Mouse (Mus musculus): ENCODE results near the gene Mertk. TPM values are rescaled to one million over a fixed set of nuclear protein-coding genes. Genes with fewer than 3 reads are reported as not detected.

Gene Mertk
- polyA plus RNA-seq, 1 experiment from 2014 or later, result 3.6 TPM

GRCm38 (mm10) chr2:128698140-128698692 lies 540 bp upstream of the Mertk start:
- Histone ChIP-seq H3K9ac (peak overlapping the region; percentile 66; the same call in 1 of the 2 replicates), H3K4me3 (peak overlapping the region; percentile 58), H3K27me3 (replicated peaks) (peaks cover 50% of the 10 kb centered on the region), H3K9me3 (replicated peaks) (no peaks in the 10 kb centered on the region), H3K4me1 (peaks cover 10% of the 10 kb centered on the region), H3K27ac (no peak overlapping the region), H3K36me3 (no peaks in the 10 kb centered on the region), H3K4me2 (peak overlapping the region; percentile 67)
- ATAC-seq, result peak; percentile 74
- 1% methylated on average over 14 of the region's 14 CpGs for WGBS (ENCODE audit: insufficient replicate concordance)

GRCm38 (mm10) chr2:128699201-128699885 lies 587 bp downstream of the Mertk start:
- Histone ChIP-seq H3K4me2 (peak overlapping the region; percentile 67), H3K4me3 (peak overlapping the region; percentile 58), H3K4me1 (peaks cover 10% of the 10 kb centered on the region), H3K9ac (peak overlapping the region; percentile 66), H3K27me3 (replicated peaks) (peaks cover 50% of the 10 kb centered on the region), H3K9me3 (replicated peaks) (no peaks in the 10 kb centered on the region), H3K36me3 (no peaks in the 10 kb centered on the region), H3K27ac (peak overlapping the region; percentile 69)
- peak; percentile 27; the same call in 1 of the 2 replicates for ATAC-seq
- WGBS (ENCODE audit: insufficient replicate concordance), result 3% methylated on average over 24 of the region's 24 CpGs

- H3K27me3 ChIP-seq (replicated peaks), result peaks cover 14% of the 10 kb centered on the region
- no peak for ATAC-seq
- no peaks in the 10 kb centered on the region; the same call in 1 of the 2 replicates for H3K4me1 ChIP-seq
- no peak overlapping the region for H3K27ac ChIP-seq
- no peak overlapping the region for H3K4me2 ChIP-seq
- 70% methylated on average over 3 of the region's 3 CpGs for WGBS (ENCODE audit: insufficient replicate concordance)
- no peak overlapping the region for H3K9ac ChIP-seq
- no peaks in the 10 kb centered on the region for H3K9me3 ChIP-seq (replicated peaks)
- H3K4me3 ChIP-seq, result no peak overlapping the region
- H3K36me3 ChIP-seq, result no peaks in the 10 kb centered on the region
These were observed 5.7 kb downstream of the Mertk start for GRCm38 (mm10) chr2:128704474-128704873.

- H3K36me3 ChIP-seq, result no peaks in the 10 kb centered on the region
- no peak overlapping the region for H3K9ac ChIP-seq
- no peak overlapping the region for H3K4me3 ChIP-seq
- no peak overlapping the region for H3K27ac ChIP-seq
- no peaks in the 10 kb centered on the region for H3K27me3 ChIP-seq (replicated peaks)
- peaks cover 13% of the 10 kb centered on the region; the same call in 1 of the 2 replicates for H3K4me1 ChIP-seq
- H3K9me3 ChIP-seq (replicated peaks), result no peaks in the 10 kb centered on the region
- no peak for ATAC-seq
- 45% methylated on average over 6 of the region's 6 CpGs for WGBS (ENCODE audit: insufficient replicate concordance)
- no peak overlapping the region for H3K4me2 ChIP-seq
These were observed 10.5 kb downstream of the Mertk start for GRCm38 (mm10) chr2:128709264-128709663.

- Histone ChIP-seq H3K9me3 (replicated peaks) (no peaks in the 10 kb centered on the region), H3K27me3 (replicated peaks) (no peaks in the 10 kb centered on the region), H3K4me2 (no peak overlapping the region), H3K4me1 (peaks cover 18% of the 10 kb centered on the region; the same call in 1 of the 2 replicates), H3K9ac (no peak overlapping the region), H3K4me3 (no peak overlapping the region), H3K36me3 (no peaks in the 10 kb centered on the region), H3K27ac (no peak overlapping the region)
- no peak for ATAC-seq
- WGBS (ENCODE audit: insufficient replicate concordance), result 61% methylated on average over 6 of the region's 6 CpGs
These were observed 11.9 kb downstream of the Mertk start for GRCm38 (mm10) chr2:128710609-128711008.

GRCm38 (mm10) chr2:128712940-128713339 lies 14.2 kb downstream of the Mertk start:
- Histone ChIP-seq H3K9me3 (replicated peaks) (no peaks in the 10 kb centered on the region), H3K27ac (0 out of 2 replicates have a peak overlapping the region, but pooled peaks have one; percentile 10), H3K4me3 (no peak overlapping the region), H3K4me1 (peaks cover 22% of the 10 kb centered on the region; the same call in 1 of the 2 replicates), H3K4me2 (no peak overlapping the region), H3K36me3 (no peaks in the 10 kb centered on the region), H3K27me3 (replicated peaks) (no peaks in the 10 kb centered on the region), H3K9ac (no peak overlapping the region)
- 68% methylated on average over 6 of the region's 6 CpGs for WGBS (ENCODE audit: insufficient replicate concordance)
- no peak for ATAC-seq

GRCm38 (mm10) chr2:128713548-128714003 lies 14.8 kb downstream of the Mertk start:
- Histone ChIP-seq H3K36me3 (no peaks in the 10 kb centered on the region), H3K9ac (no peak overlapping the region), H3K27ac (peak overlapping the region; percentile 69), H3K4me2 (no peak overlapping the region), H3K9me3 (replicated peaks) (no peaks in the 10 kb centered on the region), H3K4me1 (peaks cover 22% of the 10 kb centered on the region; the same call in 1 of the 2 replicates), H3K27me3 (replicated peaks) (no peaks in the 10 kb centered on the region), H3K4me3 (no peak overlapping the region)
- ATAC-seq, result no peak
- 68% methylated on average over 5 of the region's 5 CpGs for WGBS (ENCODE audit: insufficient replicate concordance)

GRCm38 (mm10) chr2:128714724-128715241 lies 16.0 kb downstream of the Mertk start:
- Histone ChIP-seq H3K27me3 (replicated peaks) (no peaks in the 10 kb centered on the region), H3K9ac (no peak overlapping the region), H3K4me3 (no peak overlapping the region), H3K4me1 (peaks cover 22% of the 10 kb centered on the region; the same call in 1 of the 2 replicates), H3K9me3 (replicated peaks) (no peaks in the 10 kb centered on the region), H3K27ac (peak overlapping the region; percentile 69), H3K36me3 (no peaks in the 10 kb centered on the region), H3K4me2 (no peak overlapping the region)
- 54% methylated on average over 7 of the region's 7 CpGs for WGBS (ENCODE audit: insufficient replicate concordance)
- peak; percentile 65 for ATAC-seq

- 64% methylated on average over 1 of the region's 1 CpGs for WGBS (ENCODE audit: insufficient replicate concordance)
- Histone ChIP-seq H3K4me2 (no peak overlapping the region), H3K36me3 (no peaks in the 10 kb centered on the region), H3K9me3 (replicated peaks) (no peaks in the 10 kb centered on the region; the same call in 1 of the 2 replicates), H3K27me3 (replicated peaks) (no peaks in the 10 kb centered on the region), H3K9ac (no peak overlapping the region), H3K4me1 (peaks cover 22% of the 10 kb centered on the region; the same call in 1 of the 2 replicates), H3K27ac (no peak overlapping the region), H3K4me3 (no peak overlapping the region)
- no peak for ATAC-seq
These were observed 17.2 kb downstream of the Mertk start for GRCm38 (mm10) chr2:128715979-128716378.

- Histone ChIP-seq H3K4me1 (peaks cover 7% of the 10 kb centered on the region; the same call in 1 of the 2 replicates), H3K4me3 (no peak overlapping the region), H3K36me3 (0 out of 2 replicates have a peak, but pooled peaks cover 3% of the 10 kb centered on the region), H3K27me3 (replicated peaks) (no peaks in the 10 kb centered on the region), H3K9me3 (replicated peaks) (no peaks in the 10 kb centered on the region; the same call in 1 of the 2 replicates), H3K9ac (no peak overlapping the region), H3K27ac (no peak overlapping the region), H3K4me2 (no peak overlapping the region)
- no peak for ATAC-seq
- 72% methylated on average over 2 of the region's 2 CpGs for WGBS (ENCODE audit: insufficient replicate concordance)
These were observed 20.6 kb downstream of the Mertk start for GRCm38 (mm10) chr2:128719380-128719779.

- no peaks in the 10 kb centered on the region for H3K27me3 ChIP-seq (replicated peaks)
- no peak for ATAC-seq
- no peaks in the 10 kb centered on the region; the same call in 1 of the 2 replicates for H3K9me3 ChIP-seq (replicated peaks)
- 0 out of 2 replicates have a peak, but pooled peaks cover 3% of the 10 kb centered on the region for H3K36me3 ChIP-seq
- no peak overlapping the region for H3K4me3 ChIP-seq
- no peak overlapping the region for H3K9ac ChIP-seq
- H3K27ac ChIP-seq, result no peak overlapping the region
- WGBS (ENCODE audit: insufficient replicate concordance), result 73% methylated on average over 5 of the region's 5 CpGs
- H3K4me1 ChIP-seq, result no peaks in the 10 kb centered on the region
- H3K4me2 ChIP-seq, result no peak overlapping the region
These were observed 23.5 kb downstream of the Mertk start for GRCm38 (mm10) chr2:128722106-128722710.

Data from liver, embryonic 12.5 days (tissue).